Mouse (Mus musculus) kidney, embryonic 14.5 days (tissue): ENCODE measurements around the gene Tagln. TPM values are rescaled to one million over a fixed set of nuclear protein-coding genes. Genes with fewer than 3 reads are reported as not detected.

Source experiments
- ATAC-seq: fragments of 200-750 bp; cut with Nextera tagmentation; 2 replicates; pipeline ENCODE4 v1.8.0; 2017; ENCODE audit warnings: moderate number of reproducible peaks, mild to moderate bottlenecking, moderate TSS enrichment, moderate library complexity; ENCODE audit not compliant: low FRiP score, low TSS enrichment
- H3K27ac ChIP-seq: fragments of 300-500 bp; sonication (generic); 2 replicates; pipeline ENCODE4 v1.5.1; 2014; ENCODE audit warnings: low read depth, mild to moderate bottlenecking, low read length, moderate library complexity, mixed read lengths
- H3K27me3 ChIP-seq: fragments of 300-500 bp; sonication (generic); 2 replicates; pipeline ENCODE4 v1.6.1; 2014; ENCODE audit warnings: mild to moderate bottlenecking, low read length; ENCODE audit not compliant: control insufficient read depth, insufficient read depth
- H3K36me3 ChIP-seq: fragments of 300-500 bp; sonication (generic); 2 replicates; pipeline ENCODE4 v1.6.1; 2014; ENCODE audit warnings: low read length, mixed read lengths; ENCODE audit not compliant: control insufficient read depth, insufficient read depth
- H3K4me1 ChIP-seq: fragments of 300-500 bp; sonication (generic); 2 replicates; pipeline ENCODE4 v1.6.1; 2014; ENCODE audit warnings: low read length, mixed read lengths; ENCODE audit not compliant: control insufficient read depth, insufficient read depth
- H3K4me2 ChIP-seq: fragments of 300-500 bp; sonication (generic); replicated peaks from 2 replicates; pipeline ENCODE4 v1.6.1; 2014; ENCODE audit warnings: low read depth, mild to moderate bottlenecking, low read length
- H3K4me3 ChIP-seq: fragments of 300-500 bp; sonication (generic); 2 replicates; pipeline ENCODE4 v1.5.1; 2014; ENCODE audit warnings: mild to moderate bottlenecking, low read length
- H3K9ac ChIP-seq: fragments of 300-500 bp; sonication (generic); 2 replicates; pipeline ENCODE4 v1.6.1; 2014; ENCODE audit warnings: low read depth, mild to moderate bottlenecking, low read length, moderate library complexity
- H3K9me3 ChIP-seq: fragments of 300-500 bp; sonication (generic); 2 replicates; pipeline ENCODE4 v1.6.1; 2016; ENCODE audit warnings: low read length; ENCODE audit not compliant: control insufficient read depth
- WGBS: fragments of 180-500 bp; shearing (Covaris S2); extraction: QIAGEN DNeasy Blood & Tissue Kit; methylation state at CpG from one replicate; pipeline ENCODE4 v1.1.7; 2014; 5-methylcytosine and 5-hydroxymethylcytosine counted together
- polyA plus RNA-seq: library from polyadenylated mRNA; unstranded; fragments of >200 nt; fragmentation: Nextera tagmentation; extraction: Ambion mirVana; gene quantifications from 2 replicates; pipeline ENCODE4 v1.2.1, GENCODE M21; 2014

Tagln gene
- polyA plus RNA-seq, 1 experiment from 2014 or later, result 35.9 TPM

- no peak overlapping the region for H3K4me2 ChIP-seq
These were observed 6.6 kb downstream of the Tagln start for GRCm38 (mm10) chr9:45929285-45929684.

GRCm38 (mm10) chr9:45919895-45920294 lies 16.0 kb downstream of the Tagln start:
- no peak overlapping the region for H3K9ac ChIP-seq
- no peak overlapping the region for H3K4me3 ChIP-seq
- peaks cover 60% of the 10 kb centered on the region for H3K36me3 ChIP-seq
- no peaks in the 10 kb centered on the region for H3K4me1 ChIP-seq
- H3K9me3 ChIP-seq, result no peaks in the 10 kb centered on the region
- ATAC-seq, result no peak
- no peak overlapping the region for H3K27ac ChIP-seq
- no peak overlapping the region for H3K4me2 ChIP-seq
- 59% methylated on average over 1 of the region's 1 CpGs for WGBS
- no peaks in the 10 kb centered on the region for H3K27me3 ChIP-seq

More at GRCm38 (mm10) chr9:45929285-45929684, 6.6 kb downstream of the Tagln start:
- no peak overlapping the region for H3K9ac ChIP-seq
- no peak overlapping the region for H3K4me3 ChIP-seq
- 0 out of 2 replicates have a peak, but pooled peaks cover 4% of the 10 kb centered on the region for H3K4me1 ChIP-seq
- H3K27ac ChIP-seq, result no peak overlapping the region
- H3K36me3 ChIP-seq, result peaks cover 50% of the 10 kb centered on the region
- H3K27me3 ChIP-seq, result no peaks in the 10 kb centered on the region
- 91% methylated on average over 5 of the region's 5 CpGs for WGBS
- no peaks in the 10 kb centered on the region for H3K9me3 ChIP-seq
- no peak for ATAC-seq

GRCm38 (mm10) chr9:45917041-45917934 lies 18.6 kb downstream of the Tagln start:
- 87% methylated on average over 5 of the region's 5 CpGs for WGBS
- H3K9ac ChIP-seq, result no peak overlapping the region
- no peak overlapping the region for H3K4me3 ChIP-seq
- H3K4me2 ChIP-seq, result no peak overlapping the region
- H3K4me1 ChIP-seq, result no peaks in the 10 kb centered on the region
- no peak for ATAC-seq
- no peaks in the 10 kb centered on the region for H3K9me3 ChIP-seq
- H3K36me3 ChIP-seq, result peaks cover 78% of the 10 kb centered on the region
- no peaks in the 10 kb centered on the region for H3K27me3 ChIP-seq
- no peak overlapping the region for H3K27ac ChIP-seq

- H3K36me3 ChIP-seq, result peaks cover 89% of the 10 kb centered on the region
- ATAC-seq, result no peak
- no peaks in the 10 kb centered on the region for H3K4me1 ChIP-seq
These were observed 20.2 kb downstream of the Tagln start for GRCm38 (mm10) chr9:45915659-45916058.

GRCm38 (mm10) chr9:45911673-45912072 lies 24.2 kb downstream of the Tagln start:
- Histone ChIP-seq H3K27ac (no peak overlapping the region), H3K27me3 (no peaks in the 10 kb centered on the region), H3K4me1 (peaks cover 8% of the 10 kb centered on the region), H3K4me2 (no peak overlapping the region), H3K4me3 (no peak overlapping the region), H3K9me3 (no peaks in the 10 kb centered on the region), H3K36me3 (peaks cover 75% of the 10 kb centered on the region), H3K9ac (no peak overlapping the region)
- ATAC-seq, result no peak
- 76% methylated on average over 1 of the region's 1 CpGs for WGBS

More at GRCm38 (mm10) chr9:45915659-45916058, 20.2 kb downstream of the Tagln start:
- H3K27ac ChIP-seq, result no peak overlapping the region
- H3K9ac ChIP-seq, result no peak overlapping the region
- H3K4me2 ChIP-seq, result no peak overlapping the region
- no peaks in the 10 kb centered on the region for H3K27me3 ChIP-seq
- H3K4me3 ChIP-seq, result no peak overlapping the region
- no peaks in the 10 kb centered on the region for H3K9me3 ChIP-seq
- 91% methylated on average over 2 of the region's 2 CpGs for WGBS

GRCm38 (mm10) chr9:45910995-45911394 lies 24.9 kb downstream of the Tagln start:
- no peak for ATAC-seq
- 85% methylated on average over 3 of the region's 3 CpGs for WGBS
- Histone ChIP-seq H3K4me1 (peaks cover 8% of the 10 kb centered on the region), H3K27ac (no peak overlapping the region), H3K9me3 (no peaks in the 10 kb centered on the region), H3K4me2 (no peak overlapping the region), H3K36me3 (peaks cover 70% of the 10 kb centered on the region), H3K27me3 (no peaks in the 10 kb centered on the region), H3K9ac (no peak overlapping the region), H3K4me3 (no peak overlapping the region)

GRCm38 (mm10) chr9:45907078-45907428 lies 28.8 kb downstream of the Tagln start:
- Histone ChIP-seq H3K4me1 (peaks cover 16% of the 10 kb centered on the region), H3K27me3 (no peaks in the 10 kb centered on the region), H3K36me3 (peaks cover 40% of the 10 kb centered on the region), H3K4me3 (peak overlapping the region; percentile 96), H3K4me2 (peak overlapping the region; percentile 81), H3K27ac (peak overlapping the region; percentile 90), H3K9me3 (no peaks in the 10 kb centered on the region), H3K9ac (peak overlapping the region; percentile 96)
- no peak; the same call in none of the 2 replicates for ATAC-seq
- 0% methylated on average over 19 of the region's 19 CpGs for WGBS

GRCm38 (mm10) chr9:45906355-45907077 lies 29.3 kb downstream of the Tagln start, which contains the start of the genes Pcsk7 and Rnf214:
Gene Pcsk7 (plus strand): TSS chr9:45906497.
Gene Rnf214 (minus strand): TSS chr9:45906911.
- H3K9me3 ChIP-seq, result no peaks in the 10 kb centered on the region
- WGBS, result under 1% methylated on average over 67 of the region's 80 CpGs
- H3K9ac ChIP-seq, result peak within 1 kb of the TSS; percentile 96
- H3K4me2 ChIP-seq, result peak within 1 kb of the TSS; percentile 81
- peak within 1 kb of the TSS; percentile 96 for H3K4me3 ChIP-seq
- H3K27ac ChIP-seq, result peak within 1 kb of the TSS; percentile 90
- peak; percentile 93 for ATAC-seq
- H3K27me3 ChIP-seq, result no peaks in the 10 kb centered on the region
- peaks cover 41% of the 10 kb centered on the region for H3K36me3 ChIP-seq
- H3K4me1 ChIP-seq, result peaks cover 16% of the 10 kb centered on the region
